Mouse (Mus musculus) CH12.LX (cell line): ENCODE results near the gene Snu13. TPM values are rescaled to one million over a fixed set of nuclear protein-coding genes. Genes with fewer than 3 reads are reported as not detected.

Experiments
- DNase-seq: peaks from one replicate; pipeline ENCODE4 v3.0.0-alpha.2; 2013; ENCODE audit errors: extremely low read depth
- H3K27ac ChIP-seq: 2 replicates; pipeline ENCODE4 v1.5.1; 2012; ENCODE audit warnings: low read depth, mild to moderate bottlenecking, control low read depth, moderate library complexity; ENCODE audit not compliant: insufficient read depth
- H3K27me3 ChIP-seq: replicated peaks from 2 replicates; pipeline ENCODE3; 2012; ENCODE audit warnings: inconsistent platforms
- H3K36me3 ChIP-seq, 2 experiments: replicated peaks in 1 of 2; 2 replicates each; pipeline versions ENCODE3 to v1.6.1; 2012; ENCODE audit warnings: inconsistent platforms in 1 of 2, low read length in 1 of 2, mild to moderate bottlenecking in 1 of 2, mixed read lengths in 1 of 2, moderate library complexity in 1 of 2; ENCODE audit not compliant: control insufficient read depth in 1 of 2, insufficient read depth in 1 of 2
- H3K4me1 ChIP-seq, 2 experiments: 2 replicates each; pipeline ENCODE4 v1.6.1; 2012; ENCODE audit warnings: inconsistent platforms in 1 of 2, moderate library complexity in 1 of 2; ENCODE audit not compliant: insufficient read depth in 2 of 2, control insufficient read depth in 1 of 2
- H3K4me2 ChIP-seq: 2 replicates; pipeline ENCODE4 v1.6.1; 2012; ENCODE audit warnings: low read depth, mild to moderate bottlenecking, control low read depth; ENCODE audit not compliant: poor library complexity, insufficient read depth, severe bottlenecking
- H3K4me3 ChIP-seq, 3 experiments: fragments of 150-350 bp in 1 of 3; sonication (generic) in 1 of 3; replicated peaks in 1 of 3; 2 replicates each; pipeline versions ENCODE3 to v1.5.1; 2011 to 2012; ENCODE audit warnings: low read depth in 2 of 3, low read length in 2 of 3, mild to moderate bottlenecking in 2 of 3, moderate library complexity in 2 of 3, control low read depth in 1 of 3, improper control_type of control experiment in 1 of 3, inconsistent platforms in 1 of 3, mixed read lengths in 1 of 3; ENCODE audit not compliant: poor library complexity in 1 of 3
- H3K79me2 ChIP-seq: replicated peaks from 2 replicates; pipeline ENCODE4 v1.6.1; 2012; ENCODE audit warnings: mild to moderate bottlenecking, moderate library complexity; ENCODE audit not compliant: control insufficient read depth, poor library complexity, insufficient read depth, severe bottlenecking; ENCODE audit errors: extremely low read depth
- H3K9ac ChIP-seq: 2 replicates; pipeline ENCODE4 v1.6.1; 2012; ENCODE audit warnings: low read depth, mild to moderate bottlenecking, control low read depth, moderate library complexity; ENCODE audit not compliant: insufficient read depth
- H3K9me3 ChIP-seq: replicated peaks from 2 replicates; pipeline ENCODE3; 2012; ENCODE audit warnings: low read length, inconsistent platforms, mixed read lengths
- BHLHE40 ChIP-seq: IDR thresholded peaks from 2 replicates; pipeline ENCODE4 v1.6.1; 2011; ENCODE audit warnings: mild to moderate bottlenecking, low read depth, low read length, improper control_type of control experiment
- CHD2 ChIP-seq: IDR thresholded peaks from 2 replicates; pipeline ENCODE4 v1.6.1; 2011; ENCODE audit warnings: low read length, improper control_type of control experiment
- ETS1 ChIP-seq: conservative IDR thresholded peaks from 2 replicates; pipeline ENCODE4 v1.6.1; 2012; ENCODE audit warnings: low read depth, mild to moderate bottlenecking, inconsistent platforms, low read length, improper control_type of control experiment, moderate library complexity
- GABPA ChIP-seq: IDR thresholded peaks from 2 replicates; pipeline ENCODE4 v1.6.1; 2012; ENCODE audit warnings: low read depth, low read length, improper control_type of control experiment, inconsistent platforms; ENCODE audit not compliant: insufficient replicate concordance
- HCFC1 ChIP-seq: IDR thresholded peaks from 2 replicates; pipeline ENCODE4 v1.6.1; 2012; ENCODE audit warnings: low read depth, mild to moderate bottlenecking, inconsistent platforms, low read length, improper control_type of control experiment
- IRF4 ChIP-seq: IDR thresholded peaks from 2 replicates; pipeline ENCODE4 v1.6.1; 2014; ENCODE audit warnings: low read depth, mild to moderate bottlenecking, inconsistent platforms, low read length, improper control_type of control experiment
- JUN ChIP-seq: IDR thresholded peaks from 2 replicates; pipeline ENCODE4 v1.6.1; 2011; ENCODE audit warnings: low read depth, mild to moderate bottlenecking, low read length, improper control_type of control experiment, moderate library complexity; ENCODE audit not compliant: insufficient read depth
- JUND ChIP-seq: conservative IDR thresholded peaks from 2 replicates; pipeline ENCODE4 v1.6.1; 2011; ENCODE audit warnings: low read depth, low read length, improper control_type of control experiment
- KAT2A ChIP-seq: IDR thresholded peaks from 2 replicates; pipeline ENCODE4 v1.6.1; 2012; ENCODE audit warnings: low read length, improper control_type of control experiment, inconsistent platforms; ENCODE audit not compliant: insufficient replicate concordance
- MAFK ChIP-seq: IDR thresholded peaks from 2 replicates; pipeline ENCODE4 v1.6.1; 2011; ENCODE audit warnings: low read length, improper control_type of control experiment; ENCODE audit not compliant: insufficient replicate concordance
- MAZ ChIP-seq: IDR thresholded peaks from 2 replicates; pipeline ENCODE4 v1.6.1; 2012; ENCODE audit warnings: low read depth, mild to moderate bottlenecking, inconsistent platforms, low read length, improper control_type of control experiment, moderate library complexity
- POLR2A ChIP-seq: IDR thresholded peaks from 2 replicates; pipeline ENCODE4 v1.6.1; 2011; ENCODE audit warnings: low read depth, mild to moderate bottlenecking, improper control_type of control experiment, low read length
- SIN3A ChIP-seq: IDR thresholded peaks from 2 replicates; pipeline ENCODE4 v1.6.1; 2012; ENCODE audit warnings: low read length, improper control_type of control experiment, inconsistent platforms
- TBP ChIP-seq: conservative IDR thresholded peaks from 2 replicates; pipeline ENCODE4 v1.6.1; 2011; ENCODE audit warnings: low read depth, low read length, improper control_type of control experiment
- USF2 ChIP-seq: conservative IDR thresholded peaks from 2 replicates; pipeline ENCODE4 v1.6.1; 2011; ENCODE audit warnings: low read depth, low read length, improper control_type of control experiment
- ZC3H11A ChIP-seq: IDR thresholded peaks from 2 replicates; pipeline ENCODE4 v1.6.1; 2012; ENCODE audit warnings: low read depth, mild to moderate bottlenecking, inconsistent platforms, low read length, improper control_type of control experiment
- ZKSCAN1 ChIP-seq: IDR thresholded peaks from 2 replicates; pipeline ENCODE4 v1.6.1; 2012; ENCODE audit warnings: low read depth, inconsistent platforms, low read length, improper control_type of control experiment, borderline replicate concordance
- dilution Hi-C: fragments of 300-500 bp; cut with MboI; formaldehyde crosslinking; loops from 2 replicates; pipeline ENCODE4 v1.14.3; 2020; ENCODE audit warnings: low sequenced_read_pairs; ENCODE audit not compliant: extremely low pct_unique_long_range_greater_than_20kb, extremely low pct_ligation_motif_present
- in situ Hi-C: fragments of 300-500 bp; cut with MboI; formaldehyde crosslinking; loops from 3 replicates; pipeline ENCODE4 v1.14.3; 2019; ENCODE audit warnings: low sequenced_read_pairs, low pct_ligation_motif_present, low pct_unique_long_range_greater_than_20kb, mixed read lengths
- polyA plus RNA-seq: library from polyadenylated mRNA; unstranded; fragments of >175 nt; gene quantifications from 2 replicates; pipeline ENCODE4 v1.2.1, GENCODE M21; 2012; ENCODE audit warnings: low read depth; ENCODE audit not compliant: insufficient read length
- total RNA-seq, 2 experiments: library from RNA; depleted of rRNA; stranded (reverse); fragments of 300-350 nt in 1 of 2; fragments of >200 nt in 1 of 2; gene quantifications; 2 replicates each; pipeline ENCODE4 v1.2.3; 2012 to 2014

Gene Snu13
- total and polyA plus RNA-seq, 3 experiments: 167 to 558 (median 433) TPM

- in situ Hi-C loops: no loop called here
- Histone ChIP-seq H3K79me2 (no peaks in the 10 kb centered on the region), H3K4me2 (no peak overlapping the region), H3K4me1 (peaks cover 0 to 5% of the 10 kb centered on the region in 2 experiments; a peak in 1 of 4 replicates), H3K4me3 (no peak overlapping the region), H3K9ac (no peak overlapping the region), H3K27ac (no peak overlapping the region), H3K36me3 (peaks cover 17 to 47% of the 10 kb centered on the region in 2 experiments), H3K9me3 (no peaks in the 10 kb centered on the region), H3K27me3 (no peaks in the 10 kb centered on the region)
- TF ChIP-seq KAT2A: no peak
- no peak for TF ChIP-seq JUN
- no peak for TF ChIP-seq IRF4
- TF ChIP-seq JUND: no peak
- TF ChIP-seq CHD2: no peak
- no peak for TF ChIP-seq MAZ
- TF ChIP-seq HCFC1: no peak
- no peak for TF ChIP-seq MAFK
- TF ChIP-seq USF2: no peak
- TF ChIP-seq POLR2A: no peak
- no peak for TF ChIP-seq ETS1
- TF ChIP-seq SIN3A: no peak
- no peak for TF ChIP-seq TBP
- TF ChIP-seq ZKSCAN1: no peak
- TF ChIP-seq BHLHE40: no peak
- TF ChIP-seq GABPA: no peak
- no peak for TF ChIP-seq ZC3H11A
- DNase-seq: no peak
- dilution Hi-C loops: no loop called here
Observed at GRCm38 (mm10) chr15:81990549-81990948, 56.8 kb downstream of the Snu13 start.

Other genes with a start within 250 kb of the Snu13 start
- gene Tef, start 245.2 kb downstream of the Snu13 start, total RNA-seq (2012; rRNA removed): 12.8 and 14.9 TPM in 2 replicates
- gene Tef, start 245.2 kb downstream of the Snu13 start, total RNA-seq (2014; rRNA removed): 14.4 and 14.7 TPM in 2 replicates
- gene Tef, start 245.2 kb downstream of the Snu13 start, polyA plus RNA-seq: 15.8 and 17.2 TPM in 2 replicates
- 21.8 and 25.3 TPM in 2 replicates for gene Tob2, start 188.8 kb downstream of the Snu13 start, total RNA-seq (2012; rRNA removed)
- 5.0 and 5.6 TPM in 2 replicates for gene Tob2, start 188.8 kb downstream of the Snu13 start, total RNA-seq (2014; rRNA removed)
- 18.9 and 22.0 TPM in 2 replicates for gene Tob2, start 188.8 kb downstream of the Snu13 start, polyA plus RNA-seq
- gene Phf5a, start 175.7 kb downstream of the Snu13 start, total RNA-seq (2012; rRNA removed): 86.3 and 126 TPM in 2 replicates
- gene Phf5a, start 175.7 kb downstream of the Snu13 start, total RNA-seq (2014; rRNA removed): 116 and 137 TPM in 2 replicates
- gene Phf5a, start 175.7 kb downstream of the Snu13 start, polyA plus RNA-seq: 177 and 228 TPM in 2 replicates
- gene Aco2, start 175.3 kb downstream of the Snu13 start, total RNA-seq (2012; rRNA removed): 177 and 190 TPM in 2 replicates
- 150 and 161 TPM in 2 replicates for gene Aco2, start 175.3 kb downstream of the Snu13 start, total RNA-seq (2014; rRNA removed)
- 205 and 222 TPM in 2 replicates for gene Aco2, start 175.3 kb downstream of the Snu13 start, polyA plus RNA-seq
- gene Polr3h, start 121.4 kb downstream of the Snu13 start, total RNA-seq (2012; rRNA removed): 59.3 and 64.9 TPM in 2 replicates
- gene Polr3h, start 121.4 kb downstream of the Snu13 start, total RNA-seq (2014; rRNA removed): 40.5 and 40.7 TPM in 2 replicates
- gene Polr3h, start 121.4 kb downstream of the Snu13 start, polyA plus RNA-seq: 153 and 224 TPM in 2 replicates
- 0.08 and 0.13 TPM in 2 replicates for gene Csdc2, start 110.8 kb downstream of the Snu13 start, total RNA-seq (2012; rRNA removed)
- not detected in 2 replicates for gene Csdc2, start 110.8 kb downstream of the Snu13 start, total RNA-seq (2014; rRNA removed)
- 0.43 and 0.45 TPM in 2 replicates for gene Csdc2, start 110.8 kb downstream of the Snu13 start, polyA plus RNA-seq
- 120 and 128 TPM in 2 replicates for gene Pmm1, start 86.7 kb downstream of the Snu13 start, total RNA-seq (2012; rRNA removed)
- gene Pmm1, start 86.7 kb downstream of the Snu13 start, total RNA-seq (2014; rRNA removed): 48.3 and 51.8 TPM in 2 replicates
- gene Pmm1, start 86.7 kb downstream of the Snu13 start, polyA plus RNA-seq: 140 and 153 TPM in 2 replicates
- not detected in 2 replicates for gene 1700029P11Rik, start 67.1 kb downstream of the Snu13 start, total RNA-seq (2012; rRNA removed)
- not detected in 2 replicates for gene 1700029P11Rik, start 67.1 kb downstream of the Snu13 start, total RNA-seq (2014; rRNA removed)
- gene 1700029P11Rik, start 67.1 kb downstream of the Snu13 start, polyA plus RNA-seq: not detected in 2 replicates
- gene Xrcc6, start 59.8 kb downstream of the Snu13 start, total RNA-seq (2012; rRNA removed): 67.3 and 80.0 TPM in 2 replicates
- gene Xrcc6, start 59.8 kb downstream of the Snu13 start, total RNA-seq (2014; rRNA removed): 79.5 and 83.5 TPM in 2 replicates
- 80.8 and 94.0 TPM in 2 replicates for gene Xrcc6, start 59.8 kb downstream of the Snu13 start, polyA plus RNA-seq
- gene Desi1, start 13.7 kb downstream of the Snu13 start, total RNA-seq (2012; rRNA removed): 10.9 and 11.3 TPM in 2 replicates
- 7.6 and 10.0 TPM in 2 replicates for gene Desi1, start 13.7 kb downstream of the Snu13 start, total RNA-seq (2014; rRNA removed)
- gene Desi1, start 13.7 kb downstream of the Snu13 start, polyA plus RNA-seq: 39.2 and 47.3 TPM in 2 replicates
- 0.04 TPM in 2 replicates for gene 4930407I10Rik, start 11.6 kb upstream of the Snu13 start, total RNA-seq (2012; rRNA removed)
- gene 4930407I10Rik, start 11.6 kb upstream of the Snu13 start, total RNA-seq (2014; rRNA removed): not detected in 2 replicates
- gene 4930407I10Rik, start 11.6 kb upstream of the Snu13 start, polyA plus RNA-seq: not detected in 2 replicates
- gene Mei1, start 22.4 kb upstream of the Snu13 start, total RNA-seq (2012; rRNA removed): 0.04 TPM in 1 of 2 replicates, not detected in the other
- not detected in 2 replicates for gene Mei1, start 22.4 kb upstream of the Snu13 start, total RNA-seq (2014; rRNA removed)
- not detected in 2 replicates for gene Mei1, start 22.4 kb upstream of the Snu13 start, polyA plus RNA-seq
- 37.1 and 48.8 TPM in 2 replicates for gene Ccdc134, start 80.3 kb upstream of the Snu13 start, total RNA-seq (2012; rRNA removed)
- gene Ccdc134, start 80.3 kb upstream of the Snu13 start, total RNA-seq (2014; rRNA removed): 35.1 and 35.7 TPM in 2 replicates
- 42.9 and 43.6 TPM in 2 replicates for gene Ccdc134, start 80.3 kb upstream of the Snu13 start, polyA plus RNA-seq
- 130 and 159 TPM in 2 replicates for gene Srebf2, start 99.6 kb upstream of the Snu13 start, total RNA-seq (2012; rRNA removed)
- 77.6 and 94.3 TPM in 2 replicates for gene Srebf2, start 99.6 kb upstream of the Snu13 start, total RNA-seq (2014; rRNA removed)
- gene Srebf2, start 99.6 kb upstream of the Snu13 start, polyA plus RNA-seq: 214 and 253 TPM in 2 replicates
- 152 and 159 TPM in 2 replicates for gene Shisa8, start 165.2 kb upstream of the Snu13 start, total RNA-seq (2012; rRNA removed)
- 94.6 and 103 TPM in 2 replicates for gene Shisa8, start 165.2 kb upstream of the Snu13 start, total RNA-seq (2014; rRNA removed)
- gene Shisa8, start 165.2 kb upstream of the Snu13 start, polyA plus RNA-seq: 64.2 and 83.4 TPM in 2 replicates
- 287 and 334 TPM in 2 replicates for gene Tnfrsf13c, start 176.8 kb upstream of the Snu13 start, total RNA-seq (2012; rRNA removed)
- gene Tnfrsf13c, start 176.8 kb upstream of the Snu13 start, total RNA-seq (2014; rRNA removed): 188 and 204 TPM in 2 replicates
- gene Tnfrsf13c, start 176.8 kb upstream of the Snu13 start, polyA plus RNA-seq: 219 and 257 TPM in 2 replicates
- 31.5 and 34.2 TPM in 2 replicates for gene Cenpm, start 197.2 kb upstream of the Snu13 start, total RNA-seq (2012; rRNA removed)
- 17.1 and 22.8 TPM in 2 replicates for gene Cenpm, start 197.2 kb upstream of the Snu13 start, total RNA-seq (2014; rRNA removed)
- 39.6 and 44.0 TPM in 2 replicates for gene Cenpm, start 197.2 kb upstream of the Snu13 start, polyA plus RNA-seq
- gene 1500009C09Rik, start 204.8 kb upstream of the Snu13 start, total RNA-seq (2012; rRNA removed): not detected in 2 replicates
- not detected in 2 replicates for gene 1500009C09Rik, start 204.8 kb upstream of the Snu13 start, total RNA-seq (2014; rRNA removed)
- gene 1500009C09Rik, start 204.8 kb upstream of the Snu13 start, polyA plus RNA-seq: not detected in 2 replicates
- 0.04 and 0.13 TPM in 2 replicates for gene Sept3, start 227.3 kb upstream of the Snu13 start, total RNA-seq (2012; rRNA removed)
- not detected in 2 replicates for gene Sept3, start 227.3 kb upstream of the Snu13 start, total RNA-seq (2014; rRNA removed)
- gene Sept3, start 227.3 kb upstream of the Snu13 start, polyA plus RNA-seq: 0.07 TPM in 1 of 2 replicates, not detected in the other